Mouse (Mus musculus) cerebellum, adult 2 months (tissue): Measurements from ENCODE around the gene Gata1.

Source experiments
- CTCF ChIP-seq: fragments of 200-500 bp; IDR thresholded peaks from 2 replicates; pipeline ENCODE4 v1.5.1; 2011; ENCODE audit warnings: low read depth, mild to moderate bottlenecking, control low read depth, low read length, moderate library complexity, borderline replicate concordance; ENCODE audit not compliant: insufficient read depth
- POLR2A ChIP-seq: fragments of 200-500 bp; IDR thresholded peaks from 2 replicates; pipeline ENCODE4 v1.6.1; 2011; ENCODE audit warnings: low read length, control low read depth, borderline replicate concordance; ENCODE audit not compliant: insufficient read depth

- no peak for TF ChIP-seq CTCF
- TF ChIP-seq POLR2A: no peak
Observed at GRCm38 (mm10) chrX:7977892-7978291, at the start of gene Gata1.
